Mouse (Mus musculus): ENCODE measurements around the gene Kat6b.
"Not testable (repeated sequence)": the region's sequence is repeated elsewhere in the genome, so short reads cannot be mapped to it uniquely, and the experiment has no call there.

The Kat6b gene

DNA sequence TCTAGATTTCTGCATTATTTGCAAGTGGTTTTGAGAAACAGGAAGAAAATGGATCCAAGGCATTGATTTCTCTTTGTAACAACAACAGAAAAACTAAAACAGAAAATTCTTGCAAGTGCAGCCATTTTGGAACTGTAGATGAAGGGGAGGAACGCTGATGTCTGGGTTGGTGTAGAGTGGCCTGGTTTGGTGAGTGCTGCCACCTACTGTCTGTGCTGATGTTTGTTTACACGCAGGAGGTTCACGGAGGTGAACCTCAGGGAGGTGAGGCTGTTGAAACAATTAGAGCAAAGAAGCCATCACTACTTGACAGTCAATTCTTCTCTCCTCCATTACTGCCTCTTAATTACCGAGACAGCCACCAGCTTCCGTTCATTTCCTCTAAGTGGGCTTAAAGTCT is 178.4 kb downstream of the Kat6b start:
- DNase-seq (ENCODE audit: low read depth, low spot score), result peak; percentile 65

DNA sequence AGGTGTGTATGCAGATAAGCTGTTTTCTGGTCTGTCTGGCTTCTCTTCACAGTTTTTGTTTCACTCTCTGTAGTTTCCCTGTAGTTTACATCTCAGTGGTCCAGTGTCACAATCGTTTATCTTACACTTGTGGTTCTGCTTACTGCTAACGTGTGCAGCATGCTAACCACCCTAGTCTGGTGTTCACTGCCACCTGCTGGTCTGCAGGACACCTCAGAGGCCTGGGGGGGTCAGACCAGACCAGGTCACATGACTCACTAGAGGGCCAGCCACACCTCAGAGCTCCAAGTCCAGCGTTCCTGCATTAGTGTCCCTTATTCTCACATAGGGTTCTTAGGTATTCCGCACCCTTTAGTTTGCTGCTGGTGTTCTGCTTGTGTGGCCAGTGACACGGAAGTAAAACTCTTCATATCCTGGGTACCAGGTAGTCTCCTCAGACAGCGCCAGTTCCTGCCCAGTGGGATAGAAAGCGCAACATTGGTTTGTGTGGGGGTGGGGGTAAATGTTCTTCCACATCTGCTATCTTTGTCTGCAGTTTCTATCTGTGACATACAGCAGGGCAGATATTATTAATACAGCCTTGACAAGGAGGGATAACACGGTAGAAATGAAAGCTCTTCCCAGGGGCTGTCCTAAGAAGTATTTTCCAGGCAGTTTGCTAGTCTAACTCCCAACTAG is 181.4 kb downstream of the Kat6b start:
- DNase-seq (ENCODE audit: low read depth, low spot score), result peak; percentile 39

DNA sequence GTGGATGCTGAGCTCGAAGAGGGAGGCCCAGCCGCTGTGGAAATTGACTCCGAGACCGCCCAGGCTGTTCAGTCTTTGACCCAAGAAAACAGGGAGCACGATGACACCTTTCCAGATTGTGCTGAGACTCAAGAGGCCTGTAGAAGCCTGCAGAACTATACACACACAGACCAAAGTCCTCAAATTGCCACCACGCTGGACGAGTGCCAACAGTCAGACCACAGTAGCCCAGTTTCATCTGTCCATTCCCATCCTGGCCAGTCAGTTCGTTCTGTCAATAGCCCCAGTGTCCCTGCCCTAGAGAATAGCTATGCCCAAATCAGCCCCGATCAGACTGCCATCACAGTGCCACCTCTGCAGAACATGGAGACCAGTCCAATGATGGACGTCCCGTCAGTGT is 188.0 kb downstream of the Kat6b start:
- DNase-seq (ENCODE audit: low read depth, low spot score), result no peak

DNA sequence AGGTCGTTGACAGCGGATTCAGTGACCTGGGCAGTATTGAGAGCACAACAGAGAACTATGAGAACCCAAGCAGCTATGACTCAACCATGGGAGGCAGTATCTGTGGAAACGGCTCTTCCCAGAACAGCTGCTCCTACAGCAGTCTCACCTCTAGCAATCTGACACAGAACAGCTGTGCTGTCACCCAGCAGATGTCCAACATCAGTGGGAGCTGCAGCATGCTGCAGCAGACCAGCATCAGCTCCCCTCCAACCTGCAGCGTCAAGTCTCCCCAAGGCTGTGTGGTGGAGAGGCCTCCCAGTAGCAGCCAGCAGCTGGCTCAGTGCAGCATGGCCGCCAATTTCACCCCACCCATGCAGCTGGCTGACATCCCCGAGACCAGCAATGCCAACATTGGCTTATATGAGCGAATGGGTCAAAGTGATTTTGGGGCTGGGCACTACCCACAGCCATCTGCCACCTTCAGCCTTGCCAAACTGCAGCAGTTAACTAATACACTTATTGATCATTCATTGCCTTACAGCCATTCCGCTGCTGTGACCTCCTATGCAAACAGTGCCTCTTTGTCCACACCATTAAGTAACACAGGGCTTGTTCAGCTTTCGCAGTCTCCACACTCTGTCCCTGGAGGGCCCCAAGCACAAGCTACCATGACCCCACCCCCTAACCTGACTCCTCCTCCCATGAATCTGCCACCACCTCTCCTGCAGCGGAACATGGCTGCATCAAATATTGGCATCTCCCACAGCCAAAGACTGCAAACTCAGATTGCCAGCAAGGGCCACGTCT is 188.6 kb downstream of the Kat6b start:
- DNase-seq (ENCODE audit: low read depth, low spot score), result no peak

DNA sequence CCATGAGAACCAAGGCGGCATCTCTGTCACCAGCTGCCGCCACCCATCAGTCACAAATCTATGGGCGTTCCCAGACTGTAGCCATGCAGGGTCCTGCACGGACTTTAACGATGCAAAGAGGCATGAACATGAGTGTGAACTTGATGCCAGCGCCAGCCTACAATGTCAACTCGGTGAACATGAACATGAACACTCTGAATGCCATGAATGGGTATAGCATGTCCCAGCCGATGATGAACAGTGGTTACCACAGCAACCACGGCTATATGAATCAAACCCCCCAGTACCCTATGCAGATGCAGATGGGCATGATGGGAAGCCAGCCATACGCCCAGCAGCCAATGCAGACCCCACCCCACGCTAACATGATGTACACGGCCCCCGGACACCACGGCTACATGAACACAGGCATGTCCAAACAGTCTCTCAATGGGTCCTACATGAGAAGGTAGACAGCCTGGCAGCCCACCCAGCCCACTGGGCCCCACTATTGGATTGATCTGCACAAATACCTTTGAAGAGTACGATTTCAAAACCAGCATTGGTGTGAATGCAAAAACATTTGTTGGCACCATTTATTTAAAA is 189.3 kb downstream of the Kat6b start:
- DNase-seq (ENCODE audit: low read depth, low spot score), result not testable (repeated sequence)

DNA sequence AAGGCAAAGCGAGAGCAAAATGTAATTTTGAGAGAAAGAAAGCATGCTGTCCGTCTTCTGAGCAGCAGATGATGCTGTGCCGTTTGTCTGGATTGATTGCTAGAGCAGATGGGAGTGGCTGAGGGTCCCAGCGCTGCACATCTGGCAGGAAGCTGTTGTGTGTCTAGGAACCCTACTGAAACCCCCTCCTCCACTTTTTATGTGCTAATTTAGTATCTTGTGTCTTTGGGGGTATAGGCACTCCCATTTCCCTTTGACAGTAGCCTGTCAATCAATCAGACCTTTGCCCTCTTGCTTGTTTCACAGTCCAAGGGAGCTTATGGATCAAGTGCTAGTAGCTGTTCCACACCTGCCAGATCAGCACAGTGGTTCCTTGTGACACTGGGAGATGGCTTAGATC is 191.9 kb downstream of the Kat6b start:
- DNase-seq (ENCODE audit: low read depth, low spot score), result no peak

DNA sequence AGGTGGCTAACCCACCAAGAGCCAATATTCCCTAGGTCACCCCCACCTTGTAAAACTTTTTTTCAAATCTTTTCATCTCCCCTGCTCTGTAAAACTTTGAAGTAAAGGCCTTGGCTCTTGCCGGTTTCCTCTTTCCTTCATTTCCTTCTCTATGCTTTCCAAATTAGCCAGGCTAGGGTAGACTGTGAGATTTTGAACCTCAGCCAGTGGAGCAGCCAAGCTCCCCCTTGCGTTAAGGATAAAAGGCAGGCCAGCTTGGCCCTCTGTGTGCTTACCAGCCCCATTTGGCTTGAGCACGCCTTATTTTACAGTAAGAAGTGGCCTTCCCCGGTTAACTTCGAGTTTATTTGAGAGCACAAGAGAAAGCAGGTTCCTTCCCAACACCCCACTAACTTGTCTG is 193.2 kb downstream of the Kat6b start:
- DNase-seq (ENCODE audit: low read depth, low spot score), result no peak

DNA sequence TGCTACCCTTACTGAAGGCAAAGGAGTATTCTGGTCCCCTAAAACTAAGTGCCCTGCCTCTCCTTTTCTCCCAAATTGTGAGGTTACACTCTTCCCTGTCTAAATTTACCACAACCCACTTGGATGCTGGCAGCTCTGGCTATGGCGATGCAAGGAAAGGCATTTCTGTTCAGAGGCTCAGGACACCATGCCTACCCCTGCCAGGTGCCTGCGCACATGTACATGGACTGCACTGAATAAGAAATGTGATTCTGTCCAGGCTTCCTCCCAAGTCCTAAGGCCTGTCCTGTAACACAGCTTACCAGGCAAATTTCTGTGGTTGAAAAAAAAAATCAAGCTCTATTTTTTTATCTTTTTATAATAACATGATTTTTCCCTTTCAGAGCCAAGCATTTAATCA is 195.0 kb downstream of the Kat6b start:
- DNase-seq (ENCODE audit: low read depth, low spot score), result no peak

DNA sequence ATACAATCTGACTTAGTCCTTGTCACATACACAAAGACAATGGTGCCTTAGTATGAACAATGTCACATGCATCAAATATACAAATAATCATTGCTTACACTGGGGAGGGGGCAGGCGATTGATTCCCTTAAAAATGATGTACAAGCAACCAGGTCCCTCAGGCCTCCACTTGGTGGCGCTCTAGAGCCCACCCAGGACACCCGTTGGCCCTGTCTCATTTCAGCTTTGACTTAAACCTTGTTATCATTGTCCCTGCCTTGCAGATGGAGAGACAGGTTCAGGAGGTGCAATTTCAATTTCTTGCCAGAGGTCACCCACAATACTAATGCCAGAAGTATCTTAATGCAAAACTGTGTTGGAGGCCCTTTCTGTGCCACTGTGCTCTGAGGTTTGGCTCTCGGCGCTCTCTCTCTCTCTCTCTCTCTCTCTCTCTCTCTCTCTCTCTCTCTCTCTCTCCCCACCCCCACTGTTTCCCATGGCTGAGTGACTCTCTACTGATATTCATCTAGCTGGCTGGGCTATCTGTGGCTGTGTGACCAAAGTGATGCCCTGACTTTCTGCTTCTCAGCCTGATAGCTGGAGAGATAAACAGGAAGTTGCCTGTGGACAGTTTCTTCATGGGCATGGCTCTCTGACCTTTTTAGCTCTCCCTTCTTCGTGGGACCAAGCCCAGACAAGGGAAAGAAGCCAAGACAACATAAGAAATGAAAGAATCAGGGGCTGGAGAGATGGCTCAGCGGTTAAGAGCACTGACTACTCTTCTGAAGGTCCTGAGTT is 197.5 kb downstream of the Kat6b start:
- peak; percentile 75 for DNase-seq (ENCODE audit: low read depth, low spot score)

DNA sequence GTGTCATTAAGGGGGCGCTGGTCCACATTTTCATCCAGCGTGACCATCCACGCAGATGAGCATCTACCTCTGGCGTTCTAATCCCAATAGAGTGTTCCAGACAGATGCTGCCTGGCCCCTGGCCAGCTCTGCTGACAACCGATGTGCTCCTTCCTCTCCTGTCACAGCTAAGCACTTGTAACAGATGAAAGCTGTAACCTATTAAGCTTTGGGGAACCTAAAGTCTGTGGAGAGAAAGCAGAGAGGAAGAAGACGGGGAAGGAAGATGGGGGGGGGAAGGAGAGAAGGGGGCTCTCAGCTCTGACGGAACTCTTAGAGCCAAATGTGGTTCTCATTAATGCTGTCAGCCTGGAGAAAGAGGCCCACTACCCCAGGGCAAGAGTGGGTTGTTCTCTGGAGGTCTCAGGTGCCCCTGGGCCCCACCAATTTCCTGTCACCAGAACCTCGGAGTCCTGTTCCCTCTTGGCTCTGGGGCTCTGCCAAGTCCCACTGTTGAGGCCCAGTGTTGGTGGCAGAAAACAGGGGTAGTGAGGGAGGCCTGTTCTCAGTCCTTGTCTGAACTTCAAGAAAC is 198.5 kb downstream of the Kat6b start:
- DNase-seq (ENCODE audit: low read depth, low spot score), result no peak

DNA sequence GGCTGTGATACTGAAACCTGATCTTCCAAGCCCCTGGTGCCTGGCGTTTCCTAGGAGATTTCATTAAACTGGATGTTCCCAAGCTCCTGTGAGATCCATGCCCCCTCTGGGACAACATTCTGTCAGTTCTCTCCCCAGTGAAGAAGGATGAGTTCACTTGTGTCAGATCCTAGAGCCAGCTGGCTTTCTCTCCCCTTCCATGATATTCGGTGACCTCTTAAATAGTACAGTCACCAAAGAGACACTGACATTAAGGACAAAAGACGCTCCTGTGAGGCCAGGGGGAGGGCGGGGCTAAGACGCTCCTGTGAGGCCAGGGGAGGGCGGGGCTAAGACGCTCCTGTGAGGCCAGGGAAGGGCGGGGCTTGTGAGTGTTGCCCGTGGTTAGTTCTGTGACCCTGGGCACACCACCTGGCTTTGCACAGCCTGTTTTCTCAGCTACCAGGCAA is 201.5 kb downstream of the Kat6b start:
- peak; percentile 87 for DNase-seq (ENCODE audit: low read depth, low spot score)

DNA sequence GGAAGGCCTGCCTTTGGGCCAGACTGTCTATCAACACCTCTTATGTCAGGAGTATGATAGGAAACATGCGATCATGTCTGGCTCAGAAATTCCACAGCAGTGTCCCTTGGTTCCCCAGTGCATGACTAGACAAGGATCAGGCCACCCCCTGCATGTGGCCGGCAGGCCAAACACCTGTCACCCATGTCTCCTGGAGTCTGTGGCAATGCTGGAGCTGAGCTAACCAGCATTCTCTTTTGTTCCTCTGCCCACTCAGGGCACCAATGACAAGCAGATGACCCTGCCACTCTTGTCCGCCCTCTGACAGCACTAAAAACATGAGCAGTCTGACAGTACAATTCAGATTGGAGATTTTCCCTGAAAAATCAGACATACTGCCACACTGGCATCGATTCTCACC is 202.6 kb downstream of the Kat6b start:
- DNase-seq (ENCODE audit: low read depth, low spot score), result no peak

DNA sequence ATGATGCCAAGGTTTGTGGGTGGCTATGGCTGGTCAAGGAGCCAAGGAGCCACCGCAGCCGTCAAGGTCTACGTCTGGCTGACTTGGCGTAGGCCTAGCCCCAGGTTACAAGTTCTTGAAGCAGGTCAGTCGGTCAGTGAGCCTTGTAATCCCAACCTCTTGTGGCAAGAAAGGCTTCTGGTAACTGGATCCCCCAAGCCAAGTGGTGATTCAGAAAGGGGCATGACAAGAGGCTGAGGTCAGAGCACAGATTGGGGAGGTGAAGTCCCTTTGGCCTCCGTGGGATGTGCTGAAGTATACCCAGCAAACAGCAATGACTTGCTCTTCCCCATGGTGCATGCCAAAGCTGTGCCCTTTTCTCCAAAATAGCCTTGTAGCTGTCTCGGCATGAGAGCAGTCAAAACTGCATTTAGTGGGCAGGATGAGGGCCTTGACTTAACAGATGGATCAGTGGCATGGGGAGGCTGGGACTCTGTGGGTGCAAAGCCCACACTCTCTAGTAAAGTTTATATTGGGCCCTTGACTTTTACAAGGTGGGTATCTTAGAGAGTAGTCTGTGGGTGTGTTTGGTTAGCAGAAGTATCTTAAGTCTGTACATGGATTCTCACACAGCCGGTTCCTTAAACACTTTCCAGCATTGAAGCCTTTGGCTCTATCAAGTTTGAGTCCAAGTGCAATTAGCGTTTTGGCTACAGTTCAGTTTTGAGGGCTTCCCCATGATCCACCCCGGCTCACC is 204.3 kb downstream of the Kat6b start:
- no peak for DNase-seq (ENCODE audit: low read depth, low spot score)

DNA sequence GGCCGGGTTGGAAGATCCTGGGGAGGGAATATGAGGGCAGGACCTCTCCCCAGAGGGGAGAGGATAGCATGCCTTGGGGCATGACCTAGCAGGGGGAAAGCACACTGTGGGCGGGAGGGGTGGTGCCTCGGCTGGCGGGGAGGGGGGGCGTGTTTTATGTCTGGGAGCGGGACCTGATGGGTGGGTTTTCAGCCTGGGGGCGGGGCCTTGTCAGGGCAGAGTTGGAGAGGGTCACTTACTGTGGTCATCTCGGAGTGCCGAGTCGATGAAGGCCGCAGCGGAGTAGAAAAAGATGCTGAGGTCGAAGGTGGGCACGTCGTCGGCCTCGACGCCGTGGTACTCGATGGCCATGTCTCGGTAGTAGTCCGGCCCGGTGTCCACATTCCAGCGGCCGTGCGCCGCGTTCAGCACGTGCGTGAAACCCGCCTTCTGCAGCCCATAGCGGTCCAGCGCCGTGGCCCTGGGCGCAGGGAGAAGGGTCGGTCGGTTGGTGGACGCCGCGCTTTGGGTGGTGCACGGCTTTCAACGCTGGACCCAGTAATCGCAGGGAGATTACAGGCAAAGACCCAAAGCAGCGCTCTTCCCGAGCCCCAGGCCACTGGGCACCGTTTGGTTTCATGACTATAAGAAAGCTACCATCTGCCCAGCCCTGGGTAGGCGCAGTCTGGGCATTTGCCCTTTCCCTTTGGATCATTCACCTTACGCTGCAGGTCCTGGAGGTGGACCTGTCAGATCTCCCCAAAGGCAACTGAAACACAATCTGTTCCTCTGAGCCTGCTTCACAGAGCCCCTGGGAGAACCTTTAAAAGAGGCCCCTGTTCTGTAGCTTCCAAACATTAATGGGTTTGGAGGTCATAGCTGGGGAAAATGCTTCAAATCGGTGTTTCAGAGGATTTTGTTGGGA is 205.4 kb downstream of the Kat6b start:
- no peak for DNase-seq (ENCODE audit: low read depth, low spot score)

DNA sequence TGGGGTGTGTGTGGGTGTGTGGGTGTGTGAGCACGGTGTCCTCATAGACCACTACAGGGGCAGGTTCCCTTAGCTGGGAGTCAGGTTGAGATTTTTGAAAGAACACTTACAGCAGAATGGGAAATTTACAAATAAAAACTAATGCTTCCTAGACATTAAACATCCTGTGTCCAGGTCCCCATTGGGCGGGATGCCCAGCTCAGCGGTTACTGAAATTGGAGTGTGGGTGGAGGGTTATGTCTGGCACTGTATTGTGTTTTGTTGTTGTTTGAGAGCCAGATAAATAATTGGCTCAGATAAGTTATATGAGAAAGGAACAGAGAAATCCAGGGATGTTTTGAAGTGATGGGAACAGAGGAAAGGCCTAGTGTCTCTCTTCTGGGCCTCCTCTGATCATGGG is 209.8 kb downstream of the Kat6b start:
- DNase-seq (ENCODE audit: low read depth, low spot score), result no peak

DNA sequence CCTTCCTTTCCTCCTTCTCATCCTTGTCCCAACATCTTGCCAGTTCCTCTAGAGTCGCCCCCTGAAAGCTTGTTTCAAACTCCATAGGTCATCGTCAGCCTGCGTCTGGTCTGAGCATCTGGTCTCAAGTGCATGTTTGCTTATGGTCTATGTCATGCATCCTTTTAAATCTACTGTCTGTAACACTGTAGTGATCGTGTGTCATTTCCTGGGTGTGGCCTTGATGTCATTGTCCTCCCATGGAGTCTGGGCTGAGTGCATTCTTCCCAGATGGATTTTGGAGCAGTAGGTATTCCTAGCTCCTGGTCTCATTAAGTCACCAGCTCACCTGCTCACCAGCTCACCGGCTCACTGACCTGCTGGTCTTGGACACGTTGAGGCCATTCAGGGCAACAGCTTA is 213.8 kb downstream of the Kat6b start:
- DNase-seq (ENCODE audit: low read depth, low spot score), result no peak

DNA sequence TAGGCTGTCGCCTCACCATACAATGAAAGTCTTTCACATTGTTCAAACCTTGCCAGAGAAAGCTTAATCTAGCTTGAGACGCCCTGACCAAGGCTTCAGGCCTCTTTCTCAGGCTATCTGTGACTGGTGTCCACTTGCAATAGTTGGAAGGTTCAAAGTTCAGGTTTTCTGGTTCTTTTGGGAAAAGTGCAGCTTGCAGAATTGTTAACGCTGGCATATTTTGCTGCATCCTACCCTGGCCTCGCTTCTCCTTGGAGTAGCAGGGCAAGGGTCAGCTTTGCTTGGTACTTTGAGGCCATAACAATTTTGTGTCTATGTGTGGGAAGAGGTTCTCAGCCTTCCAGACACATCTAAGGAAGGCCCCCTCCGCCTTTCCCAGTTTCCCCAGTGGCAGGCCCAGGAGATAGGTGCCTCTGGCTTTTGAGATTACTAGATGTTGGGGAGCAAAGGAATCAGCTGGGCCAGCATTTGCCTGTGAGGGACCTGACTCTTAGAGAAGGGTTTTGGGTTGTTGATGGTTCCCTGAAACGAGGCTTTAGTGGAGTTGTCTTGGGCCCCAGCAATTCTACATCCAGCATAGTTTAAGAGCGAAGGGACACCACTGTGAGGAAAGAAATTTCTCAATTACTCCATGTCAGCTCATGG is 215.1 kb downstream of the Kat6b start:
- DNase-seq (ENCODE audit: low read depth, low spot score), result no peak

DNA sequence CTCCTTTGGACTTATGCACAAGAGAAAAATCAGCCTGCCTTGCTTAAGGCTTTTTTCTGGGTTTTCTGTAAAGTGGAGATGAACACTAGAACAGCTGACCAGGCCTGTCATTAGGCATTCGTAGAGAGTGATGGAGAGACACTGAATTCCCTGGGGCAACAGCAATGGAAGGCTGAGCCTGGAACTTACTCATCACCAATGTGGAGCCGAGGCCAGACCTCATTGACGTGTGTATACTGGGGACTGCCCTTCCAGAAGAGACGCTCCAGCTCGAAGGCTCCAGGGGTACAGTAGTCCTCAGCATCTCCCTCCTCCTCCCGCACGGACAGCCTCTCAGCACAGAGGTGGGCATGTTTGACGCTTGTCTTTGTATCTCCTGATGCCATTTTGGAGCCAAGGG is 221.5 kb downstream of the Kat6b start:
- DNase-seq (ENCODE audit: low read depth, low spot score), result no peak

DNA sequence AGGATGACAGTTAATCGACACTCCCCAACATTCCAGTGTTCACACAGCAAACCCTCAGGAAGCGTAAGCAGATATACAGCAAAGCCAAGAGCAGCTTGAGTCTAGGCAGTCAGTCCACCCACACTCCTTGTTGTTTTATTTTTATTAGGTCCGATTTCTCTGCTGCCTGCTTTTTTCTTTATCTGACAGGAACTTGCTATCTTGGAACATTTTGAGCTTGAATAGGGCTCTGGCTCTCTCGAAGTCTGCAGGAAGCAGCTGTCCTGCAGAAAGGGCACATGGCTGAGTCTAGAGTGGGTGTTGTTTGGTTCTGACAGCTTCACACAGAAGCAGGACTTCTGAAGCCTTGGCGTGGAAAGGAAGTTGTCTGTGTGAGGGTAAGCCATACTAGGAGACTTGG is 222.0 kb downstream of the Kat6b start:
- no peak for DNase-seq (ENCODE audit: low read depth, low spot score)

DNA sequence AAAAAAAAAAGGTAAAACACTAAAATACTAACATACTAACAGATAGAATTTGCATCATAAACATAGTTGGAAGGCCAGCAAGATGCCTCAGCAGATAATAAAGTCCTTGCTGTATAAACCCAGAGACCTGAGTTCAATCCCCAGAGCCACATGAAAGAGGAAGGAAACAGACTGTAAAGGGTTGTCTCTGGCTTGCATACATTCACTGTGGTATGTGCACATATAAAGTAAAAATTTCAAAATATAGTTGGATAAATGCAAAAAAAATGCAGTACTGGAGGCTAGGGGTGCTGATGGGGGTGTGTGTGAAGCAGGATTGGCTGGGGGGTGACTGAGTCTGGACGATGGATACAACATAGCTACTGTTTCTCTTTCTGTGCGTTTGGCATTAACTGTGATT is 224.2 kb downstream of the Kat6b start:
- no peak for DNase-seq (ENCODE audit: low read depth, low spot score)

Data from A20 (cell line).